Mouse (Mus musculus): ENCODE measurements at regions not wholly inside any gene's neighbourhood (a gene's known extent, or its start where the extent isn't known, plus 50 kb on each side); places are given as distances from the start of the nearest gene placed in this dataset.

DNA sequence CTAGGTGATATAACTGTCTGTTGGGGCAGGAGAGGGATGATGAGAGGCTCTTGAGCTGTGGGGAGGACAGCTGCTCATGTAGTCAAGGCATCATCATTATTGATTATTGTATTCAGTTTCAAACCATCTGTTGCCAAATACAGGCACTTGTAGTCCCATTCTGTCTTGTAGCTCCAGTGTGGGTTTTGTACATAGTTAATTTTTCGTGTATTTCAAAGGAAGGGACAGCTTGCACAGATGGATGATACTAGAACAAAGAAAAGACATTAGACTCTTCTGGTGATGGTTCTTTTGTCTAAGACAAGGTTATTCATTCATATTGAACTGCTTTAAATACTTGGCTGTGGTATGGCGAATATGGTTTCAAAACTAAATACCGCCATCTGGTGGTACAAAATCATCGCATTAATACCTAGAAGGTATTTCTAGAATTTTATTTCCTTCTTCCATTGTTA lies 70.8 kb upstream of the Slco6d1 start:
- Histone ChIP-seq H3K9ac (no peak overlapping the region), H3K27me3 (no peaks in the 10 kb centered on the region), H3K4me2 (no peak overlapping the region), H3K36me3 (no peaks in the 10 kb centered on the region), H3K4me1 (replicated peaks) (no peaks in the 10 kb centered on the region), H3K9me3 (no peaks in the 10 kb centered on the region), H3K4me3 (no peak overlapping the region), H3K27ac (replicated peaks) (peak overlapping the region; percentile 33; the same call in 1 of the 2 replicates)
- ATAC-seq (ENCODE audit: low read depth) = peak; percentile 81; the same call in 1 of the 2 replicates
- 31% methylated on average over 4 of the region's 4 CpGs for WGBS

DNA sequence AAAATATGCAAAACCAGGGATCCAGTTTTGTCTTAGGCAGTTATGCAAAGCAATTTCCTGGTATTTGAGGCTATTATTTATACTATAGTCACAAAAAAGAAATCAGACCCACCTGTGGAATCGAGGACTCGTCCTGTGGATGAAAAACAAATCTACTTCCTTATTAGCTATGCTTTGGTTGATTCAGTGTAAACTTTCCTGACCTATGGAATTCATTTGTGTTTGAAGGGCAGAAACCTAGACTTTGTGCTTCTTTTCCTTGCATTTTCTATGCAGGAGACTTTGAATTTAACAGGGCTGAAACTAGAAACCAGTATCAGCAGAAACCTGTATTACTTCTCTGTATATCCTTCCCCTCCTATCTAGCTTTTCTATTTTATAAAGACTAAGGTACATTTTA lies 70.2 kb upstream of the Slco6d1 start:
- Histone ChIP-seq H3K4me3 (no peak overlapping the region), H3K4me2 (no peak overlapping the region), H3K4me1 (replicated peaks) (no peaks in the 10 kb centered on the region), H3K27ac (replicated peaks) (no peak overlapping the region), H3K36me3 (no peaks in the 10 kb centered on the region), H3K27me3 (no peaks in the 10 kb centered on the region), H3K9ac (no peak overlapping the region), H3K9me3 (no peaks in the 10 kb centered on the region)
- no peak for ATAC-seq (ENCODE audit: low read depth)
- WGBS = 76% methylated on average over 2 of the region's 2 CpGs

DNA sequence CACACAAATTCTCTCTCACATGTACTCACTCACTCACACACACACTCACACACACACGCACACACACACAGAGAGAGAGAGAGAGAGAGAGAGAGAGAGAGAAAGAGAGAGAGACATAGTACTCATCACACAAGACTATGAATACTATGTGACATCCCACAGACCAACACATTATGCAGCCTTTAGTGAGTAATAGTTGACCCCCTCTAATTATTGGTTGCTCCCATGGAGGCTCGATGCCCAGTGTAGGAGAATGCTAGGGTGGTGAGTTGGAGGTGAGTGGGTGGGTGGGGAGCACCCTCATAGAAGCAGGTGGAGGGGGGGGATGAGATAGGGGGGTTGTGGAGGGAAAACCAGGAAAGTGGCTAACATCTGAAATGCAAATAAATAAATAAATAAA lies 69.4 kb upstream of the Slco6d1 start:
- no peak overlapping the region for H3K9ac ChIP-seq
- H3K36me3 ChIP-seq = no peaks in the 10 kb centered on the region
- no peak for ATAC-seq (ENCODE audit: low read depth)
- WGBS = 91% methylated on average over 2 of the region's 2 CpGs
- no peak overlapping the region for H3K4me3 ChIP-seq
- no peak overlapping the region for H3K27ac ChIP-seq (replicated peaks)
- no peaks in the 10 kb centered on the region for H3K27me3 ChIP-seq
- H3K4me2 ChIP-seq = no peak overlapping the region
- H3K4me1 ChIP-seq (replicated peaks) = no peaks in the 10 kb centered on the region
- H3K9me3 ChIP-seq = no peaks in the 10 kb centered on the region
